ENCODE assay signal across 8 mouse cellular contexts in genomic region chr4:155783486-155784080, GRCm38 (mm10). TPM values are rescaled to one million over a fixed set of nuclear protein-coding genes. Genes with fewer than 3 reads are reported as not detected.
DNase-seq lines count a peak whose midpoint lies in the region; ATAC-seq and TF ChIP-seq lines count a peak whose summit lies in the region.

No protein-coding gene starts in this region.

- TF ChIP-seq CTCF in kidney, postnatal 0 days (IDR thresholded peaks at IDR 0.05; ENCODE audit: low read depth): no peak

- no peak for DNase-seq in lung, adult 18-20 months
- DNase-seq in forebrain, embryonic 11.5 days (ENCODE audit: low spot score): no peak
- no peak for DNase-seq in kidney, postnatal 0 days (ENCODE audit: low spot score)
- no peak for DNase-seq in layer of hippocampus, adult 9-11 months
- DNase-seq in cerebellum, postnatal 36 days: no peak
- DNase-seq in right cerebral cortex, postnatal 4 days: no peak

- no peak overlapping the region; the same call in 1 of the 2 replicates for H3K9ac ChIP-seq in lung, embryonic 15.5 days
- peak overlapping the region; percentile 85 for H3K9ac ChIP-seq in forebrain, embryonic 11.5 days (ENCODE audit: low read length)
- H3K9ac ChIP-seq in kidney, postnatal 0 days (ENCODE audit: low read depth, low read length): peak overlapping the region; percentile 68
- H3K9ac ChIP-seq in neural tube, embryonic 15.5 days (replicated peaks): peak overlapping the region; percentile 75

- H3K27me3 ChIP-seq in lung, embryonic 15.5 days: no peaks in the 10 kb centered on the region
- H3K27me3 ChIP-seq in forebrain, embryonic 11.5 days (ENCODE audit: control insufficient read depth, insufficient read depth, low read length): no peaks in the 10 kb centered on the region
- H3K27me3 ChIP-seq in kidney, postnatal 0 days (ENCODE audit: insufficient read depth, low read length): no peaks in the 10 kb centered on the region
- H3K27me3 ChIP-seq in neural tube, embryonic 15.5 days (replicated peaks): no peaks in the 10 kb centered on the region

- 33% methylated on average over 16 of the region's 16 CpGs for WGBS in lung, embryonic 15.5 days
- 48% methylated on average over 16 of the region's 16 CpGs for WGBS in forebrain, embryonic 11.5 days
- 30% methylated on average over 16 of the region's 16 CpGs for WGBS in kidney, postnatal 0 days
- WGBS in neural tube, embryonic 15.5 days: 35% methylated on average over 16 of the region's 16 CpGs

- peak overlapping the region; percentile 51; the same call in 1 of the 2 replicates for H3K27ac ChIP-seq in lung, embryonic 15.5 days
- H3K27ac ChIP-seq in forebrain, embryonic 11.5 days (ENCODE audit: low read depth, low read length): no peak overlapping the region
- peak overlapping the region; percentile 80; the same call in 1 of the 2 replicates for H3K27ac ChIP-seq in kidney, postnatal 0 days
- peak overlapping the region; percentile 92 for H3K27ac ChIP-seq in neural tube, embryonic 15.5 days (replicated peaks)

- H3K4me2 ChIP-seq in lung, embryonic 15.5 days: peak overlapping the region; percentile 89
- H3K4me2 ChIP-seq in forebrain, embryonic 11.5 days (ENCODE audit: low read depth, low read length, severe bottlenecking): peak overlapping the region; percentile 78
- H3K4me2 ChIP-seq in kidney, postnatal 0 days (ENCODE audit: low read length): peak overlapping the region; percentile 83
- H3K4me2 ChIP-seq in neural tube, embryonic 15.5 days: peak overlapping the region; percentile 74

- no peaks in the 10 kb centered on the region for H3K9me3 ChIP-seq in lung, embryonic 15.5 days
- no peaks in the 10 kb centered on the region for H3K9me3 ChIP-seq in forebrain, embryonic 11.5 days (ENCODE audit: control insufficient read depth, low read length)
- H3K9me3 ChIP-seq in kidney, postnatal 0 days (replicated peaks; ENCODE audit: low read length): no peaks in the 10 kb centered on the region
- H3K9me3 ChIP-seq in neural tube, embryonic 15.5 days (replicated peaks): no peaks in the 10 kb centered on the region

- no peak for ATAC-seq in lung, embryonic 15.5 days (ENCODE audit: borderline replicate concordance, extremely low read depth, low FRiP score, low TSS enrichment)
- peak; percentile 30; the same call in 1 of the 2 replicates for ATAC-seq in forebrain, embryonic 11.5 days (replicated peaks; ENCODE audit: low FRiP score)
- no peak for ATAC-seq in kidney, postnatal 0 days (replicated peaks; ENCODE audit: low FRiP score, low read depth)
- ATAC-seq in neural tube, embryonic 15.5 days (ENCODE audit: low FRiP score): peak; percentile 39; the same call in 1 of the 2 replicates

- H3K36me3 ChIP-seq in lung, embryonic 15.5 days: no peaks in the 10 kb centered on the region
- no peaks in the 10 kb centered on the region for H3K36me3 ChIP-seq in forebrain, embryonic 11.5 days (ENCODE audit: control insufficient read depth, insufficient read depth, low read length)
- H3K36me3 ChIP-seq in kidney, postnatal 0 days (ENCODE audit: insufficient read depth, low read length): no peaks in the 10 kb centered on the region
- H3K36me3 ChIP-seq in neural tube, embryonic 15.5 days: no peaks in the 10 kb centered on the region

- peaks cover 11% of the 10 kb centered on the region for H3K4me1 ChIP-seq in lung, embryonic 15.5 days
- H3K4me1 ChIP-seq in forebrain, embryonic 11.5 days (replicated peaks; ENCODE audit: control insufficient read depth, insufficient read depth, low read length): no peaks in the 10 kb centered on the region; the same call in 1 of the 2 replicates
- H3K4me1 ChIP-seq in kidney, postnatal 0 days (replicated peaks; ENCODE audit: insufficient read depth, low read length): peaks cover 3% of the 10 kb centered on the region; the same call in 1 of the 2 replicates
- peaks cover 26% of the 10 kb centered on the region for H3K4me1 ChIP-seq in neural tube, embryonic 15.5 days

- peak overlapping the region; percentile 60 for H3K4me3 ChIP-seq in lung, embryonic 15.5 days
- H3K4me3 ChIP-seq in forebrain, embryonic 11.5 days (ENCODE audit: low read depth, low read length): peak overlapping the region; percentile 54
- peak overlapping the region; percentile 45 for H3K4me3 ChIP-seq in kidney, postnatal 0 days (replicated peaks; ENCODE audit: low read depth, low read length)
- H3K4me3 ChIP-seq in neural tube, embryonic 15.5 days (replicated peaks): peak overlapping the region; percentile 63

RNA-seq across cellular contexts. Expression of gene Tmem88b, which starts 2.1 kb away (rescaled TPM):
- 0.16 and 0.26 TPM in 2 replicates for polyA plus RNA-seq in lung, embryonic 15.5 days (2015; fragmentation: Nextera tagmentation; extraction: Ambion mirVana)
- polyA plus RNA-seq in forebrain, embryonic 11.5 days (2014; fragmentation: Nextera tagmentation; extraction: Ambion mirVana): 0.15 and 0.43 TPM in 2 replicates
- 0.16 and 0.22 TPM in 2 replicates for polyA plus RNA-seq in kidney, postnatal 0 days (2015; fragmentation: Nextera tagmentation; extraction: Ambion mirVana)
- polyA plus RNA-seq in neural tube, embryonic 15.5 days (2015; fragmentation: Nextera tagmentation; extraction: Ambion mirVana): 0.78 and 1.2 TPM in 2 replicates

RNA-seq across cellular contexts. Expression of gene Ankrd65, which starts 6.7 kb away (rescaled TPM):
- polyA plus RNA-seq in lung, embryonic 15.5 days (2015; fragmentation: Nextera tagmentation; extraction: Ambion mirVana): 0.20 TPM in 1 of 2 replicates, not detected in the other
- polyA plus RNA-seq in forebrain, embryonic 11.5 days (2014; fragmentation: Nextera tagmentation; extraction: Ambion mirVana): not detected in 2 replicates
- 0.28 and 0.29 TPM in 2 replicates for polyA plus RNA-seq in kidney, postnatal 0 days (2015; fragmentation: Nextera tagmentation; extraction: Ambion mirVana)
- 0.27 TPM in 1 of 2 replicates, not detected in the other for polyA plus RNA-seq in neural tube, embryonic 15.5 days (2015; fragmentation: Nextera tagmentation; extraction: Ambion mirVana)

RNA-seq across cellular contexts. Expression of gene Vwa1, which starts 9.1 kb away (rescaled TPM):
- 10.5 and 11.0 TPM in 2 replicates for polyA plus RNA-seq in lung, embryonic 15.5 days (2015; fragmentation: Nextera tagmentation; extraction: Ambion mirVana)
- polyA plus RNA-seq in forebrain, embryonic 11.5 days (2014; fragmentation: Nextera tagmentation; extraction: Ambion mirVana): 10.0 and 10.6 TPM in 2 replicates
- 14.8 and 16.4 TPM in 2 replicates for polyA plus RNA-seq in kidney, postnatal 0 days (2015; fragmentation: Nextera tagmentation; extraction: Ambion mirVana)
- 30.0 and 31.9 TPM in 2 replicates for polyA plus RNA-seq in neural tube, embryonic 15.5 days (2015; fragmentation: Nextera tagmentation; extraction: Ambion mirVana)

RNA-seq across cellular contexts. Expression of gene Mrpl20, which starts 19.1 kb away (rescaled TPM):
- polyA plus RNA-seq in lung, embryonic 15.5 days (2015; fragmentation: Nextera tagmentation; extraction: Ambion mirVana): 193 and 228 TPM in 2 replicates
- polyA plus RNA-seq in forebrain, embryonic 11.5 days (2014; fragmentation: Nextera tagmentation; extraction: Ambion mirVana): 203 and 223 TPM in 2 replicates
- polyA plus RNA-seq in kidney, postnatal 0 days (2015; fragmentation: Nextera tagmentation; extraction: Ambion mirVana): 283 and 294 TPM in 2 replicates
- 259 and 285 TPM in 2 replicates for polyA plus RNA-seq in neural tube, embryonic 15.5 days (2015; fragmentation: Nextera tagmentation; extraction: Ambion mirVana)

RNA-seq across cellular contexts. Expression of gene Atad3a, which starts 22.7 kb away (rescaled TPM):
- polyA plus RNA-seq in lung, embryonic 15.5 days (2015; fragmentation: Nextera tagmentation; extraction: Ambion mirVana): 84.7 and 90.0 TPM in 2 replicates
- 104 and 115 TPM in 2 replicates for polyA plus RNA-seq in forebrain, embryonic 11.5 days (2014; fragmentation: Nextera tagmentation; extraction: Ambion mirVana)
- 92.1 and 92.2 TPM in 2 replicates for polyA plus RNA-seq in kidney, postnatal 0 days (2015; fragmentation: Nextera tagmentation; extraction: Ambion mirVana)
- 90.0 and 96.6 TPM in 2 replicates for polyA plus RNA-seq in neural tube, embryonic 15.5 days (2015; fragmentation: Nextera tagmentation; extraction: Ambion mirVana)

Comparison
In these comparisons a context has a peak if more than half of its experiments do, and no peak if none do; other contexts are left out.
1. ATAC-seq: peak in forebrain, embryonic 11.5 days (single experiment) and neural tube, embryonic 15.5 days (single experiment); none in lung, embryonic 15.5 days (single experiment) and kidney, postnatal 0 days (single experiment).
2. Peak in every context shown above with its lines, with median percentiles within 50 percentile points of each other: H3K4me2 ChIP-seq and H3K4me3 ChIP-seq.